ENCODE assay signal across 23 mouse cellular contexts in genomic region chr7:73769224-73769623, GRCm38 (mm10). TPM values are rescaled to one million over a fixed set of nuclear protein-coding genes. Genes with fewer than 3 reads are reported as not detected.
A peak's percentile ranks its signal among the peaks of the same experiment; 100 is the strongest.
DNase-seq lines count a peak whose midpoint lies in the region; ATAC-seq and TF ChIP-seq lines count a peak whose summit lies in the region.
"Had no signal": no experiment of that assay in that cellular context is flagged by ENCODE, and none has a peak within 500 bp of the region (broad histone marks: within the 10 kb centered on the region; RNA-seq: fewer than 3 reads in every experiment).

No protein-coding gene starts in this region.

- no peak overlapping the region for H3K9ac ChIP-seq in heart, embryonic 12.5 days
- no peak overlapping the region for H3K9ac ChIP-seq in lung, postnatal 0 days (replicated peaks; ENCODE audit: low read depth)
- H3K9ac ChIP-seq: hindbrain, embryonic 13.5 days; liver, postnatal 0 days; midbrain, embryonic 13.5 days; neural tube, embryonic 13.5 days had no signal

- no peak for ATAC-seq in heart, embryonic 12.5 days (ENCODE audit: insufficient number of reproducible peaks, low FRiP score)
- peak; percentile 86 for ATAC-seq in lung, postnatal 0 days
- ATAC-seq: activated CD4-positive, CD25-positive, alpha-beta regulatory T cell, adult 4 months; inflammation-experienced regulatory T-cells, adult 6 months; liver, postnatal 0 days; midbrain, embryonic 13.5 days had no signal

- H3K4me1 ChIP-seq in heart, embryonic 12.5 days (replicated peaks) = peaks cover 24% of the 10 kb centered on the region
- no peaks in the 10 kb centered on the region; the same call in 1 of the 2 replicates for H3K4me1 ChIP-seq in lung, postnatal 0 days (ENCODE audit: insufficient read depth, low read depth, low read length)

- no peaks in the 10 kb centered on the region for H3K9me3 ChIP-seq in heart, embryonic 12.5 days (replicated peaks)
- H3K9me3 ChIP-seq in lung, postnatal 0 days (ENCODE audit: low read length) = no peaks in the 10 kb centered on the region
- H3K9me3 ChIP-seq: hindbrain, embryonic 13.5 days; midbrain, embryonic 13.5 days; neural tube, embryonic 13.5 days had no signal

- no peak overlapping the region for H3K4me3 ChIP-seq in heart, embryonic 12.5 days
- no peak overlapping the region for H3K4me3 ChIP-seq in lung, postnatal 0 days (ENCODE audit: low read depth, low read length)
- H3K4me3 ChIP-seq: hindbrain, embryonic 13.5 days; midbrain, embryonic 13.5 days; neural tube, embryonic 13.5 days had no signal

- TF ChIP-seq CTCF in lung, postnatal 0 days (IDR thresholded peaks at IDR 0.05) = no peak

- intact Hi-C loops in gastrocnemius, postnatal 14 days (cut with DNase I; ENCODE audit: low total_unique reads) = no loop called here
- intact Hi-C loops in heart, postnatal 25 days (cut with DNase I) = no loop called here

- no peaks in the 10 kb centered on the region for H3K27me3 ChIP-seq in heart, embryonic 12.5 days (replicated peaks)
- no peaks in the 10 kb centered on the region for H3K27me3 ChIP-seq in lung, postnatal 0 days (replicated peaks; ENCODE audit: insufficient read depth, low read length)
- H3K27me3 ChIP-seq: hindbrain, embryonic 13.5 days; midbrain, embryonic 13.5 days; neural tube, embryonic 13.5 days had no signal

- no peak overlapping the region for H3K4me2 ChIP-seq in heart, embryonic 12.5 days
- H3K4me2 ChIP-seq in lung, postnatal 0 days (replicated peaks; ENCODE audit: low read depth, low read length) = no peak overlapping the region
- H3K4me2 ChIP-seq: hindbrain, embryonic 13.5 days; midbrain, embryonic 13.5 days; neural tube, embryonic 13.5 days had no signal

- peak overlapping the region; percentile 29; the same call in 1 of the 2 replicates for H3K27ac ChIP-seq in heart, embryonic 12.5 days (ENCODE audit: poor library complexity, severe bottlenecking)
- peak overlapping the region; percentile 57; the same call in 1 of the 2 replicates for H3K27ac ChIP-seq in lung, postnatal 0 days (ENCODE audit: low read length)
- H3K27ac ChIP-seq: hindbrain, embryonic 13.5 days; midbrain, embryonic 13.5 days; neural tube, embryonic 13.5 days had no signal

- peak; percentile 83 for TF ChIP-seq EP300 in lung, postnatal 0 days (IDR thresholded peaks at IDR 0.05)

- no peaks in the 10 kb centered on the region for H3K36me3 ChIP-seq in heart, embryonic 12.5 days
- H3K36me3 ChIP-seq in lung, postnatal 0 days (ENCODE audit: insufficient read depth, low read length) = no peaks in the 10 kb centered on the region
- H3K36me3 ChIP-seq: G1E; midbrain, embryonic 13.5 days had no signal

- WGBS in heart, embryonic 12.5 days = 66% methylated on average over 4 of the region's 4 CpGs
- 60% methylated on average over 4 of the region's 4 CpGs for WGBS in lung, postnatal 0 days

- peak; percentile 62 for DNase-seq in gastrocnemius, adult 18-20 months (ENCODE audit: low spot score)
- DNase-seq in gastrocnemius, postnatal 14 days = no peak
- no peak for DNase-seq in heart, postnatal 25 days (ENCODE audit: low spot score)
- DNase-seq in lung, postnatal 0 days (ENCODE audit: low spot score) = peak; percentile 82
- no peak for DNase-seq in ovary, postnatal 36 days (ENCODE audit: low spot score)
- DNase-seq in embryo, embryonic 9.5 days (ENCODE audit: extremely low spot score) = no peak
- DNase-seq: adrenal gland, postnatal 25 days; cerebellum, adult 18-20 months; cerebellum, postnatal 25 days; kidney, adult 8-10 months; kidney, postnatal 25 days; left cerebral cortex, postnatal 4 days; liver; liver, postnatal 0 days; spleen, adult 18-20 months; thymus, postnatal 36 days had no signal

RNA-seq across cellular contexts. Expression of gene Fam174b, which starts 29.1 kb away (rescaled TPM):
- total RNA-seq in gastrocnemius, adult 18-20 months (2021) = 1 to 10 TPM; 2.0 to 2.3 TPM
- total RNA-seq in gastrocnemius, postnatal 14 days (2021) = 1 to 10 TPM; 2.4 to 3.0 TPM
- 46.8 and 51.4 TPM in 2 replicates for polyA plus RNA-seq in heart, embryonic 12.5 days (2016; fragmentation: Nextera tagmentation; extraction: Ambion mirVana)
- total RNA-seq in heart, postnatal 25 days (2021) = 100 to 1,000 TPM; 173 to 176 TPM
- 116 and 147 TPM in 2 replicates for polyA plus RNA-seq in lung, postnatal 0 days (2015; fragmentation: Nextera tagmentation; extraction: Ambion mirVana)

Comparison
In these comparisons a context has a peak if more than half of its experiments do, and no peak if none do; other contexts are left out.
1. DNase-seq: peak in gastrocnemius, adult 18-20 months (single experiment) and lung, postnatal 0 days (single experiment); none in gastrocnemius, postnatal 14 days (single experiment), heart, postnatal 25 days (single experiment), ovary, postnatal 36 days (single experiment) and embryo, embryonic 9.5 days (single experiment).
2. RNA of gene Fam174b, which starts 29.1 kb away (total RNA-seq): 173 to 176 TPM in heart, postnatal 25 days; 2.4 to 3.0 TPM in gastrocnemius, postnatal 14 days and 2.0 to 2.3 TPM in gastrocnemius, adult 18-20 months; every median in the first group is over 10 times any median in the second.